Mouse (Mus musculus) brain, adult 2 months (tissue): ENCODE measurements at regions not wholly inside any gene's neighbourhood (a gene's known extent, or its start where the extent isn't known, plus 50 kb on each side); places are given as distances from the start of the nearest gene placed in this dataset.

Experiments
- DNase-seq: peaks from one replicate; pipeline ENCODE4 v3.0.0; 2011; ENCODE audit warnings: low read depth, low spot score

GRCm38 (mm10) chr14:100352961-100353452, 68.5 kb upstream of the Klf12 start:
- DNase-seq, result no peak

GRCm38 (mm10) chr14:100351004-100351403, 66.5 kb upstream of the Klf12 start:
- no peak for DNase-seq

- no peak for DNase-seq
These were observed 65.7 kb upstream of the Klf12 start for GRCm38 (mm10) chr14:100350021-100350790.

- peak; percentile 64 for DNase-seq
These were observed 64.1 kb upstream of the Klf12 start for GRCm38 (mm10) chr14:100348336-100349164.

- no peak for DNase-seq
These were observed 52.4 kb upstream of the Klf12 start for GRCm38 (mm10) chr14:100336926-100337325.
